Mouse (Mus musculus): ENCODE results near the gene Kcnk4. TPM values are rescaled to one million over a fixed set of nuclear protein-coding genes. Genes with fewer than 3 reads are reported as not detected.
A peak's percentile ranks its signal among the peaks of the same experiment; 100 is the strongest.

Gene Kcnk4
- polyA plus RNA-seq, 1 experiment from 2014 or later = 0.65 TPM

DNA sequence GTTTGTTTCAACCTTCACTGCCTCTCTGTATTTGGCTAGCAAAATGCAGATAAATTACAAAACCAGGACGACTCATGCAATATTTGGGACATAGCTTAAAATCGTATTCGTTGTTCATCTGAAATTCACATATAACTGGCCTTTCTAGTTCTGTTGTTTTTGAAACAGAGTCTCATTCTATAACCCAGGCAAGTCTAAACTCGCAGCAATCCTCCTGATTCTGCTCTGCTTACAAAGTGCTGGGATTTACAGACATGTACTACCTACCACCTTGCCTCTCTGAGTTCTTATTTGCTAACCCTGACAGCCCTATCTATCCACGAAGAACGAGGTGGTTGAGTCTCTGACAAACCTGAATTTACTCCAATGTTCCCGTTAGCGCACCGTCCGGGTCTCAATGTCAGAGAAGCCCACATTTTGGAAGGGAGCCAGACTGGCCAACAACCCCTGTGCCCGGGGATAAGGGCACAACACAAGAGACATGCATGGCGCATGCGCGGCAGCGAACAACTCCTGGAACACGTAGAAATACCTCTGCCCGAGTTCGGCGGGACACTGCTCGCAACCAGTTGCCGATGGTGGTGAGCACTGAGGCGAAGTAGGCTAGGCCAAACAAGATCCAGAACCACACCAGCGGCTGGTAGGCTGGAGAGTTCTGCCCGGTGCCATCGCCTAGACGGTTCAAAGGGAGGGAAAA lies 7.6 kb downstream of the Kcnk4 start:
- no peaks in the 10 kb centered on the region for H3K36me3 ChIP-seq
- ATAC-seq (ENCODE audit: insufficient number of reproducible peaks, insufficient read depth, low FRiP score, low TSS enrichment) = no peak
- no peak overlapping the region for H3K27ac ChIP-seq
- H3K4me3 ChIP-seq = peak overlapping the region; percentile 22
- 8% methylated on average over 26 of the region's 26 CpGs for WGBS
- 0 out of 2 replicates have a peak overlapping the region, but pooled peaks have one; percentile 2 for H3K9ac ChIP-seq
- H3K9me3 ChIP-seq = no peaks in the 10 kb centered on the region
- peak overlapping the region; percentile 36 for H3K4me2 ChIP-seq (replicated peaks)
- peaks cover 13% of the 10 kb centered on the region; the same call in 1 of the 2 replicates for H3K4me1 ChIP-seq
- H3K27me3 ChIP-seq = peaks cover 91% of the 10 kb centered on the region

DNA sequence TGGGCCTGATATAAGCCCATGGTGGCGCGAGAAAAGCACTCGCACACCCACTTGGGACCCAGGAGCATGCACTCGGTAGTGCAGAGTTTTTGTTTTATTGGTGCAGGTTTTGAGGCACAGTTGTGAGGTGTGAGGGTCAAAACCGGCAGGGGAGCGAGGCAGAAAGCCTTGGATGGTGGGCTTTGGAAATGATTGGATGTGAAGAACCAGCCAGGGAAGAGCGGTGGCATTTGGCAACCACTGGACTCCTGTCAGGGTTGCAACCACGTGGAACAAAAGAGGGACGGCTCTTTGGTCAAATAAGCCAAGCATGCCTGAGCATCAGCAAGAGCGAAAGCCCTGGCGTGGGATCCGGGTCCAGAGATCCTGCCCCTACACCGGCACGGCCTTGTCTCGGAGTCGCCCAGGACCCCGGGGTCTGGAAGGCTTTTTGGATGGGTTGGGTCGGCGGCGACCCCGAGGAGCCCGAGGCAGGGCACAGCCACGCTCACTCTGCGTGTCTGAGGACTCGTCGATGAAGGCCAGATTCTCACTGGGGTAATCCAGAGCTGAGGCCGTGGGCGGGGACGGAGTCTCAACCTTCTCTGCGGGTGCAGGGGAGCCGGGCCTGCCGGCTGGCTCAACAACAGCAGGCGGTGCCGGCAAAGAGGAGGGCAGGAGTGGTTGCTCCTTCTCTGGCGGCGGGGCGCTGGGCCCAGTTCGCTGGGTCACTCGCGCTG lies 8.5 kb downstream of the Kcnk4 start:
- Histone ChIP-seq H3K9ac (no peak overlapping the region), H3K27ac (no peak overlapping the region), H3K4me1 (peaks cover 15% of the 10 kb centered on the region), H3K36me3 (no peaks in the 10 kb centered on the region), H3K27me3 (peaks cover 81% of the 10 kb centered on the region), H3K4me3 (peak overlapping the region; percentile 14; the same call in 1 of the 2 replicates), H3K4me2 (replicated peaks) (no peak overlapping the region), H3K9me3 (no peaks in the 10 kb centered on the region)
- 6% methylated on average over 38 of the region's 40 CpGs for WGBS
- ATAC-seq (ENCODE audit: insufficient number of reproducible peaks, insufficient read depth, low FRiP score, low TSS enrichment) = no peak

DNA sequence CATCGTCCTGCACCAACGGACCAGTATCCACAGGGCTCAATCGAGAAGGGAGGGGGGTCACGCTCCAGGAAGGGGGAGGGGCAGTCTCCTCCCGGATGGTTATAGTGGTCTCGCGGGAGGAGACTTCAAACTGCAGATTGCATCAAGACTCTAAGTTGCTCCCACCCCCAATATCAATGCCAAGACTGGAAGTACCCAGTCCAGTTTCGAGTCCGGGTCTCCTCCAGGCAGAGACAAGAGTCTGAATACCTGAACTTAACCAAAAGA lies 9.1 kb downstream of the Kcnk4 start, which contains the start of gene Catsperz:
Catsperz (minus strand) TSS at position 74 of the 267 bp plus-strand sequence.
- no peaks in the 10 kb centered on the region for H3K9me3 ChIP-seq
- no peak for ATAC-seq (ENCODE audit: insufficient number of reproducible peaks, insufficient read depth, low FRiP score, low TSS enrichment)
- no peaks in the 10 kb centered on the region for H3K36me3 ChIP-seq
- no peak within 1 kb of the TSS for H3K9ac ChIP-seq
- peaks cover 76% of the 10 kb centered on the region for H3K27me3 ChIP-seq
- no peak within 1 kb of the TSS for H3K27ac ChIP-seq
- peak within 1 kb of the TSS; percentile 15 for H3K4me3 ChIP-seq
- peak within 1 kb of the TSS; percentile 26 for H3K4me2 ChIP-seq (replicated peaks)
- 4% methylated on average over 9 of the region's 9 CpGs for WGBS
- peaks cover 20% of the 10 kb centered on the region for H3K4me1 ChIP-seq

DNA sequence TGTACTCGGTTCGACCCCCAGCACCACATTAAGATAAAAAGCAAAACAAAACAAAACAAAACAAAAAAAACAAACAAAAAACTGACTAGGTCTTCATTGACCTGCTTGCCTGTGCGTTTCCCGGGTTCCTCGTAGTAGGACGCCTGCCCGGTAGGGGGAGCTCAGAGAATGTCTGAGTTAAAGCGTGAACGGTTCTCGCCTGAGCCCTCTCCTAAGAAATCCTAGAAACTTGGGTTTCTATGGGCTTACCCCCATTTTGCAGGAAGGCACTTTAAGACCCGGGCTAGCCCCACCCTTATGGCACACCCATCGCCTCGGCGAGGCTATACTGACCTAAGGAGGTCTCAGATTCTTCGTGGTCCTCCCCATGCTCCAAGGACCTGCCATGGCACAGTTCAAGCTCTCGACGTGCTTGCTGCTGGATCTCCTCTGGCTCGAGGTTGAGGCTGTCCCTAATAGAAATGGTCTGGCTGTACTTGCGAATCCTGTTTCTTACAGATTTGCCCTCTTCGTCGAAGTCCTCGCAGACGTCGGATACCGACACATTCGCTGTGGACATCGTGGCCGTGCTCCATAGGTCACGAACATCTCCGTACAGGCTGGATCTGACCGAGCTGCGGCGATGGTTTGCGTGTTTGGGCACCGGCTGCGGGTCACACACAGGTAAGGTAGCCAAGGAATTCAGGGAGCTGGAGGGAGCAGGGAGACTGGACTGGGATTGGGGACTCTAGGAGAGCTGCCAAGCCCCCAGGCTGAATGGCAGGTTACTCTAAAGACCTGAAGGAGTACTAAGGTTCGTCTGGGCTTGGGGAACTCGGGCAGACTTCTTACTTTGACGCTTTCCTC lies 9.6 kb downstream of the Kcnk4 start:
- H3K4me3 ChIP-seq = peak overlapping the region; percentile 15
- ATAC-seq (ENCODE audit: insufficient number of reproducible peaks, insufficient read depth, low FRiP score, low TSS enrichment) = no peak
- H3K27me3 ChIP-seq = peaks cover 72% of the 10 kb centered on the region
- no peak overlapping the region for H3K27ac ChIP-seq
- peak overlapping the region; percentile 26 for H3K4me2 ChIP-seq (replicated peaks)
- no peaks in the 10 kb centered on the region for H3K36me3 ChIP-seq
- H3K4me1 ChIP-seq = peaks cover 24% of the 10 kb centered on the region
- H3K9me3 ChIP-seq = no peaks in the 10 kb centered on the region
- 3% methylated on average over 39 of the region's 39 CpGs for WGBS
- no peak overlapping the region for H3K9ac ChIP-seq

DNA sequence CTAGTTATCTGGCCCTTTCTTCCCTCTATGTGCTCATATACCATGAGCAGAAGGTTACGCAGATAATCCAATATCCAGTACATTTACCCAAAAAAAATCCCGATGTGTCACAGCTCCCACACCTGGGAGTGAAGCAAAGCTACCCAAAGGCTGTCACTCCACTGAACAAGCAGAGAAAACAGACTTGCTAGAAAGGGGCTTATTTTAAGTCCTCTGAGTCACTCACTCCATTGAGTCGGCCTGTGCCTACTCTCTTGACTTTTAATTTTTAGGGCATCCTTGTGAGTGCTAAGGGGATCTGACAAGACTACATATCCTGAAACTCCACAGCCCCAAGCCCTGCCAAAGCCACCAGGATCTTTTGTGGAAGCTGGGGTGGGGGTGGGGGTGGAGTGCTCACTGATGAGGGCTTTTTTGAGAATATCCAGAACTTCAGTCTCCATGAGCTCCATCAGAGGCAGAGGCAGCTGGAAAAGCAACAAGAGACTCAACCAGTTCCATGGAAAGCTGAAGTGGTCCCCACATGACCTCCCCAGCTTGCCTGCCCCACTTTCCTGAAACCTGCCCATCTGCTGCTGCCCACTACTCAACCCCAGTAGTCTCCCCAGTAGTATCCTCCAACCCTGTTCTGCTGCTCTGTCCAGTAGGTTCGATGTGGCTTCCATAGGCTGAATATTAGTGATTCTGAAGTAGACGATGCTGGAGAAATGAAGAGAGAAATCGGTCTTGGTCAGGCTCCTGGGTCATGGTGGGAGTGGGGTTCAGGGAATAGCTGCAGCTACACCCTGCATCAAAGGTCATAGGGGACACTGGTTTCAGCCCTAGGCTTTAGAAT lies 11.2 kb downstream of the Kcnk4 start:
- Histone ChIP-seq H3K9me3 (no peaks in the 10 kb centered on the region), H3K36me3 (no peaks in the 10 kb centered on the region), H3K4me3 (no peak overlapping the region), H3K9ac (no peak overlapping the region), H3K4me2 (replicated peaks) (no peak overlapping the region), H3K27ac (no peak overlapping the region), H3K4me1 (peaks cover 24% of the 10 kb centered on the region), H3K27me3 (peaks cover 58% of the 10 kb centered on the region)
- WGBS = 67% methylated on average over 6 of the region's 6 CpGs
- no peak for ATAC-seq (ENCODE audit: insufficient number of reproducible peaks, insufficient read depth, low FRiP score, low TSS enrichment)

DNA sequence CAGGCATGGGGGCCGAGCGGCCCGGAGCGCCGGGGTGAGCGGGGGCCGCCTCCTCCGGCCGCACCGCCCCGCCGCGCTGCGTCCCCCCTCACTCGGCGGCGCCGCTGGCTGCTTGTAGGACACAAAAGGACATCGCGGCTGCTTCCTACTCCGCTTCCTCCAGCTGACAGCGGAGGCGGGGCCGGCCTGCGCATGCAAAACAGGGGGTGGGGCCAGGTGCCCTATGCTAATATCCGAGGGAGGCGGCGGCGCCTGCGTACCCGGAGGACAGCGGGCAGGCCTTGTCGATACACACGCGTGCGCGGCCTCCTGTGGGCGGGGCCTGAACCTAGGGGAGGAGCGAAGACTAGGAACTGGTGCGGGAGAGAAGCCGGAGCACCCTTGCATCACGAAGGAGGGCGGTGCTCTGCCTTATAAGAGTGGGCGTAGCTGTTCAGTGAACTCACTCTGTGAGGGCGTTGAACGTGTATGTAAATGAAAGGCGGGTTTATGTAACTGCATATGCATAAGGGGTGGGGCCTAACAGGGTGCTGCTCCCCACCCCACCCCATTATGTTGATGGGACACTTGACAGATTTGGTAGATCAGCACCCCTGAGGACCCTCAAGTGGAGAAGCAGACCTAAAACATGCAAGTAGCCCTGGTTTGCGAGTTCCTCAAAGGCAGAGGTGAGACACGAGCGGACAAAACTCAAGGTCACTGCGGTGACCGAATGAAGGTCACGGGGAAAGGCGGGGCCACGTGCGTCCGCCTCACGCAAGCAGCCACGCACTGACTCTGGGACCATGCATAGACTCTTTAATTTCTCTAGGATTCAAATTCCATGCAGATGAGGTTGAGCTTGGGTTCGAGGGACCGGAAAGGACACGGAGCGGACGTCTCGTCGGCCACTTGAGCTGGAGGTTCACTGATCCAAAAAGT lies 12.4 kb downstream of the Kcnk4 start, which contains the start of gene Esrra:
Esrra (minus strand) TSS at position 167 of the 921 bp plus-strand sequence.
- Histone ChIP-seq H3K4me2 (replicated peaks) (peak within 1 kb of the TSS; percentile 75), H3K9me3 (no peaks in the 10 kb centered on the region), H3K4me3 (peak within 1 kb of the TSS; percentile 82), H3K9ac (peak within 1 kb of the TSS; percentile 82), H3K27ac (peak within 1 kb of the TSS; percentile 68), H3K36me3 (no peaks in the 10 kb centered on the region), H3K4me1 (peaks cover 24% of the 10 kb centered on the region), H3K27me3 (peaks cover 46% of the 10 kb centered on the region)
- peak; percentile 92 for ATAC-seq (ENCODE audit: insufficient number of reproducible peaks, insufficient read depth, low FRiP score, low TSS enrichment)
- under 1% methylated on average over 66 of the region's 66 CpGs for WGBS

DNA sequence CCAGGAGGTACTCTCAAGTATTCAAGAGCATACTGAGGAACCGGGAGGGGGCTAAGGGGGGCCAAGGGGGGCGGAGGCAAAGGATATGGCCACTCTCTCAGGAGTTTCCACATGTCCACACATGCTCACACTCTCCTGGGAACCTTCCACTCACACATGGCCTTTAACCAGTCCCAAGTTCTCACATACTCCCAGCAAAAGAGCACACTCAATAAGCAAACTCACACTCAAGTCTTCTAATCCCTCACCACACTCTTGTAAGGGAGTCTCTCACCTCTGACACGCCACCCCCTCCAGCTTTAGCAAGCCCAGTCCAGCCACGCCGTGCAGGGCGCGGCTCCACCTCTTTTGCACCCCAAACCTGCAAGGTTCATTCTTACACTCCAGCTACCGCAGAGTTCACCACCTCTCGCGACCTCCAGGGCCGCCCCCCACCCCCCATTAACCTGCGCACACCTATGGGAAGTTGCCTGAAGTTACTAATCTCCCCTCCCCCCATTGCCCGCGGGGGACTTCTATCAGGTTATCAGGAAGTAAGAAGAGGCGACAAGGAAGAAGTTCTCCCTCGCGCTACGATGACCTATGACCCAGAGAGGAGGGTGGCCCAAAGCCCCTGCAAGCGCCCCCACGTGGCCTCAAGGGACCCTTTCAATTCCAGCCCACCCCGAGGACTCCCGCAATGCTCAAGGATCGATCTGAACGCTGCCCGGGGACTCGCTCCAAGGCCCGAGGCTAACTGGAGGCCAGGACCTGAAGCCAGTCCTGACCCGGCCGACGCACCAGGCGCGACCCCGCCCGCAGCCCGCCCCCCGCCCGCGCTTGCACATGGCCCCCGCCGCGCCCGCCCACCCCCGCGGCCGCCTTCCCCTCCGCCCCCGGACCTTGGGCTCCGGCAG lies 13.3 kb downstream of the Kcnk4 start:
- Histone ChIP-seq H3K9me3 (no peaks in the 10 kb centered on the region), H3K36me3 (no peaks in the 10 kb centered on the region), H3K4me3 (peak overlapping the region; percentile 82), H3K4me2 (replicated peaks) (peak overlapping the region; percentile 75), H3K4me1 (peaks cover 21% of the 10 kb centered on the region), H3K9ac (peak overlapping the region; percentile 82), H3K27ac (peak overlapping the region; percentile 68), H3K27me3 (peaks cover 36% of the 10 kb centered on the region)
- WGBS = 2% methylated on average over 48 of the region's 48 CpGs
- ATAC-seq (ENCODE audit: insufficient number of reproducible peaks, insufficient read depth, low FRiP score, low TSS enrichment) = 0 out of 2 replicates have a peak, but pooled peaks have one; percentile 29

DNA sequence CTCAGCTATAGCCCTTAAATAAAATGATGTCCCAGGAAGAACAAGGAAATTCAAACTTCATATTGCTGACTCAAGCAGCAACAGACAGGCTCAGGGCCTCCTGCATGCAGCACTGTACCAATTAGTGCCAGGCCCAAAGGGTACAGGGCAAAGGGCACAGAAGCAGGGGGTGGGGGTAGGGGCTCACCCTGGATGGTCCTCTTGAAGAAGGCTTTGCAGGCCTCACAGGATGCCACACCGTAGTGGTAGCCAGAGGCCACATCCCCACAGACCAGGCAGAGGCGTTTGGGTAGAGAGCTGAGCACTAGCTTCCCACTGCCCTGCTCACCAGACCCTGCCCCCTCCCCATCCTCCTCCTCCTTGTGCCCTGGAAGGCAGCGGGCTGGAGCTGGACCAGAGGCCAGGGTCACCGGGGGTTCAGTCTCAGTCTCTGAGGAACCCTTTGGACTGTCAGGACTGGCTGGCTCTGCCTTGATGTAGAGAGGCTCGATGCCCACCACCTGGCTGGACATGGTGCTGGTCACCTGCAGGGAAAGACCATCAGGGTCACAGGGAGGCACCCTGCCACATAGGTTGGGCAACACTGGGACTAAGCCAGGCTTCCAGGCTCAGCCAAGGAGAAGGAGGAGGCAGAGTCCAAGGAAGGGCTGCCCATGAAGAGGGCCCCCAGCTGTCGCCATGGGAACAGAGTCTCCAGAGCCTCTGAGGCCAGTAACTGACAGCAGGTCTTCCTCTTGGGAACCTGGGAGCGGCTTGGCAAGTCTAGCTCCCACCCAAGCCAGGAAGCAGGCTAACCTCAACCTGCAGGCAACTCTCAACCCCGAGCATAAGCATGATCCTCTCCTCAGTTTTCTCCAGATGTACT lies 14.2 kb downstream of the Kcnk4 start:
- Histone ChIP-seq H3K9me3 (no peaks in the 10 kb centered on the region), H3K27ac (no peak overlapping the region), H3K4me1 (peaks cover 17% of the 10 kb centered on the region), H3K4me3 (peak overlapping the region; percentile 82), H3K4me2 (replicated peaks) (peak overlapping the region; percentile 75), H3K9ac (peak overlapping the region; percentile 82), H3K36me3 (no peaks in the 10 kb centered on the region), H3K27me3 (peaks cover 28% of the 10 kb centered on the region)
- 42% methylated on average over 8 of the region's 8 CpGs for WGBS
- ATAC-seq (ENCODE audit: insufficient number of reproducible peaks, insufficient read depth, low FRiP score, low TSS enrichment) = no peak; the same call in 1 of the 2 replicates

DNA sequence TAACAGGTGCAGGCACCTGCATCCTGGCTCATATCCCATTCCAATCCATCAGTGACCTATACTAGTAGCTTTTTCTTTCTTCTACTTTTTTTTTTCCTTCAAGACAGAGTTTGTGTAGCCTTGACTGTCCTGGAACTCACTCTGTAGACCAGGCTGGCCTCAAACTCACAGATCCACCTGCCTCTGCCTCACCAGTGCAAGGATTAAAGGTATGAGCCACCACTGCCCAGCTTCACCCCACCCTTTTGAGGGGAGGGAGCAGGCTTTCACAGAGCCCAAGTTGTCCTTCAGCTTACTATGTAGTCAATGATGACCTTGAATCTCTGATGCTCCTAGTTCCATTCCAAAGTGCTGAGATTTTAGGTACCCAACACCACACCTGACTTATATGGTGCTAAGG lies 14.9 kb downstream of the Kcnk4 start:
- Histone ChIP-seq H3K27ac (no peak overlapping the region), H3K4me1 (peaks cover 12% of the 10 kb centered on the region), H3K4me2 (replicated peaks) (no peak overlapping the region), H3K36me3 (no peaks in the 10 kb centered on the region), H3K9ac (no peak overlapping the region), H3K27me3 (peaks cover 21% of the 10 kb centered on the region), H3K9me3 (no peaks in the 10 kb centered on the region), H3K4me3 (no peak overlapping the region)
- ATAC-seq (ENCODE audit: insufficient number of reproducible peaks, insufficient read depth, low FRiP score, low TSS enrichment) = no peak
